Mouse (Mus musculus) liver, adult 2 months (tissue): Measurements from ENCODE around the gene Sc5d. TPM values are rescaled to one million over a fixed set of nuclear protein-coding genes. Genes with fewer than 3 reads are reported as not detected.

ENCODE experiments used
- DNase-seq: peaks from one replicate; pipeline ENCODE4 v3.0.0-alpha.2; 2011; ENCODE audit warnings: low read depth, low spot score; ENCODE audit errors: extremely low read depth
- H3K27ac ChIP-seq: fragments of 200-500 bp; replicated peaks from 2 replicates; pipeline ENCODE4 v1.5.1; 2012; ENCODE audit warnings: low read depth, mild to moderate bottlenecking, control low read depth, inconsistent platforms, low read length; ENCODE audit not compliant: insufficient read depth
- H3K27me3 ChIP-seq: fragments of 200-500 bp; 2 replicates; pipeline ENCODE4 v1.6.1; 2012; ENCODE audit warnings: mild to moderate bottlenecking, moderate library complexity, low read length, inconsistent platforms; ENCODE audit not compliant: control insufficient read depth, insufficient read depth
- H3K36me3 ChIP-seq: fragments of 200-500 bp; 2 replicates; pipeline ENCODE4 v1.6.1; 2012; ENCODE audit warnings: low read length, inconsistent platforms; ENCODE audit not compliant: control insufficient read depth, insufficient read depth
- H3K4me1 ChIP-seq: fragments of 200-500 bp; 2 replicates; pipeline ENCODE4 v1.6.1; 2011; ENCODE audit warnings: low read length; ENCODE audit not compliant: control insufficient read depth, insufficient read depth
- H3K4me3 ChIP-seq: fragments of 200-500 bp; 2 replicates; pipeline ENCODE4 v1.5.1; 2011; ENCODE audit warnings: low read depth, mild to moderate bottlenecking, control low read depth, low read length, moderate library complexity; ENCODE audit not compliant: insufficient read depth
- H3K79me2 ChIP-seq: fragments of 200-500 bp; 2 replicates; pipeline ENCODE4 v1.6.1; 2012; ENCODE audit warnings: inconsistent platforms, mild to moderate bottlenecking, low read length, moderate library complexity; ENCODE audit not compliant: control insufficient read depth, insufficient read depth
- H3K9ac ChIP-seq: fragments of 200-500 bp; 2 replicates; pipeline ENCODE4 v1.6.1; 2012; ENCODE audit warnings: low read depth, mild to moderate bottlenecking, control low read depth, inconsistent platforms, low read length
- CTCF ChIP-seq: fragments of 200-500 bp; IDR thresholded peaks from 2 replicates; pipeline ENCODE4 v1.5.1; 2011; ENCODE audit warnings: low read depth, low read length, control low read depth
- POLR2A ChIP-seq: fragments of 200-500 bp; IDR thresholded peaks from 2 replicates; pipeline ENCODE4 v1.6.1; 2011; ENCODE audit warnings: low read length, control low read depth; ENCODE audit not compliant: insufficient read depth; ENCODE audit errors: extremely low read depth
- WGBS: fragments of 180-500 bp; shearing (Covaris S2); methylation state at CpG from one replicate; pipeline ENCODE4 v1.1.7; 2018; 5-methylcytosine and 5-hydroxymethylcytosine counted together
- polyA plus RNA-seq: library from polyadenylated mRNA; depleted of rRNA; stranded (reverse); fragments of >200 nt; gene quantifications from 2 replicates; pipeline ENCODE4 v1.2.3, GENCODE M21; 2012
- total RNA-seq: library from RNA; depleted of rRNA; stranded (reverse); fragments of >200 nt; gene quantifications from 2 replicates; pipeline ENCODE4 v1.2.3, GENCODE M21; 2014

The Sc5d gene
- total and polyA plus RNA-seq, 2 experiments, result 532 to 777 TPM

DNA sequence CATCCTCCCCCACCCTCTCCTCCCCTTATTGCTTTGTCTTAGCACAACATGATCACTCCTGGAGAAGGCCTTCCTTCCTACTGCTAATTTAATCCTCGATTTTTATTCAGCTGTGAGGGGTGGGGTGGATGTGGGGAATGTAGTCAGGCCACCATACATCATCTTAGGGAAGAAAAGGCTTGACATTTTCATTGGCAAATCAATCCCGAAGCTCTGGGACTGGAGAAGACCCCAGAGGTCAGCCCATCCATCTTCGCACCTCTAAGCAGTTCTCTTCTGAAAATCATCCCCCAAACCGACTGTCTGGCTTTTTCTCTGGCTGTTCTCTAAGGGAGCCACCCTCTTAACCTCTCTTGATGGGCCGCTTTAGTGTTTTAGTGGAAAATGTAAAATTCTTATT is 32.9 kb downstream of the Sc5d start:
- Histone ChIP-seq H3K4me1 (no peaks in the 10 kb centered on the region), H3K27ac (no peak overlapping the region), H3K36me3 (no peaks in the 10 kb centered on the region), H3K79me2 (no peaks in the 10 kb centered on the region), H3K27me3 (no peaks in the 10 kb centered on the region), H3K4me3 (no peak overlapping the region), H3K9ac (no peak overlapping the region)
- TF ChIP-seq CTCF (no peak), POLR2A (no peak)
- WGBS, result 77% methylated on average over 5 of the region's 5 CpGs
- no peak for DNase-seq

DNA sequence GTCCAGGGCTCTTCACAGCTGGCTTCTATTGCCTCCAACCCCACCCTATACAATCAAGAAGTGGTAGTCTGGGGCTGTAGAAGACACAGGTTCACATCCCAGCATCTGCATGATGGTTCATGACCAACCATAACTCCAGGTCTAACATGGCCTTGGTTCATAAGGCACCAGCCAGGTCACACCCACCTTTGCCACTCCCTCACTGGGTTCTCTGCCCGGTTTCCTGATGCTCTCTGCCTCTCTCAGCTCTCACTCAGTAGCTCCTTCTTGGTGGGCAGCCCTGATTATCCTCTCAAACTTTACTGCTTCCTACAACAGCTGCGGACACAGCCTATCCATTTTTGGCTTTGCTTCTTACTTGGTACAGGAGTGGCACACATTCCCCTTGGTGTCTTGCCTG is 33.7 kb downstream of the Sc5d start:
- TF ChIP-seq CTCF (no peak), POLR2A (no peak)
- Histone ChIP-seq H3K36me3 (no peaks in the 10 kb centered on the region), H3K9ac (no peak overlapping the region), H3K4me3 (no peak overlapping the region), H3K27me3 (no peaks in the 10 kb centered on the region), H3K4me1 (no peaks in the 10 kb centered on the region), H3K79me2 (no peaks in the 10 kb centered on the region), H3K27ac (no peak overlapping the region)
- DNase-seq, result no peak
- WGBS, result 87% methylated on average over 2 of the region's 2 CpGs

DNA sequence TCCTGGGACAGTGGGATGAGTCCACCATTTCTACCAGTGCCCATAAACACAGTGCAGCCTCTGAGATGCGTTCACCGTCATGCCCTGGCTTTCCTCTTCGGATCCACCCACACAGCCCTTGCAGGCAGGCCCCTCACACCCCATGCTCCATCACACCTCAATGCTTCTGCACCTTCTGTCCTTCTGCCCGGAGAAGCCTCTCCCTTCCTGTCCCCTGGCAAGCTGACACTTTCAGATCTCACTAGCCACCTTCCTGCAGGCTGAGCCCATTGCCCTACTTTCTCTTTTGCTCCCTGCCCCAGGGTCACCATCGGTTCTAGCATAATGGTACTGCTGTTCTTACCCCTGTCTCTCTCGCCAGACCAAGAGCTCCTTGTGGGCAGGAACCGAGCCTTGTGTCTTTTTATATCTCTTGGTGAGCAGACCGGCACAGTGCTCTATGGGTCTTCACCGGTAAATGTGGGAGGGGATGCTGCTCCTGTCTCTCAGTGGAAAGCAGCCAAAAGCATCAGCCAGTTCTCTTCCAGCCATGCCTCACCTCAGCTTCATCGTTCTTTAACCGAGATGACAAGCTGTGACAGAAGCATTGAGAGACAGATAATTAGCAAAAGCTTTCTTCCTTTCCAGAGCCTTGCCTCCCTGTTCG is 34.5 kb downstream of the Sc5d start:
- no peak for DNase-seq
- WGBS, result 78% methylated on average over 12 of the region's 12 CpGs
- Histone ChIP-seq H3K27me3 (no peaks in the 10 kb centered on the region), H3K27ac (no peak overlapping the region), H3K36me3 (no peaks in the 10 kb centered on the region), H3K4me3 (no peak overlapping the region), H3K79me2 (no peaks in the 10 kb centered on the region), H3K9ac (no peak overlapping the region), H3K4me1 (no peaks in the 10 kb centered on the region)
- no peak for TF ChIP-seq POLR2A
- no peak for TF ChIP-seq CTCF

DNA sequence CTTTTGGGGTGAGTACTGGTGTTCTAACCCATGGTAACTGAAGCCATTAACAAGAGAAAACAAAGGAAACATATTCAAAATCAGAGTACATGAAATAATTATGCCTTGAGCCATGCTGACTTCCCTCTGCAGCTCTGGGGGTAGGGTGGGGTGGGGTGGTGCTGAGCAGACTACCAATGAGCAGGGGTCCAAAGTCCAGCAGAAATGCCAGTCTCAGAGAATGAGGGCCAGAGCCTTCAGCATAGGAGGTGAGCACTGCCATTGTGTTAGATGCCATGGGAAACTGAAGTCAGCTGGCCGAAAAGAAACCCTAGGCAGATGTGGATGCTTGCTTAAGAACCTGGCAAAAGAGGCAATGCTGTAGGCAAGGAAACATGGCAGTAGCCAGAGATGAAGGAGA is 36.3 kb downstream of the Sc5d start:
- no peak overlapping the region for H3K4me3 ChIP-seq
- no peaks in the 10 kb centered on the region for H3K79me2 ChIP-seq
- TF ChIP-seq CTCF (no peak), POLR2A (no peak)
- H3K4me1 ChIP-seq, result no peaks in the 10 kb centered on the region
- no peak for DNase-seq
- H3K36me3 ChIP-seq, result no peaks in the 10 kb centered on the region
- H3K27ac ChIP-seq, result no peak overlapping the region
- 95% methylated on average over 1 of the region's 1 CpGs for WGBS
- no peak overlapping the region for H3K9ac ChIP-seq
- H3K27me3 ChIP-seq, result no peaks in the 10 kb centered on the region

DNA sequence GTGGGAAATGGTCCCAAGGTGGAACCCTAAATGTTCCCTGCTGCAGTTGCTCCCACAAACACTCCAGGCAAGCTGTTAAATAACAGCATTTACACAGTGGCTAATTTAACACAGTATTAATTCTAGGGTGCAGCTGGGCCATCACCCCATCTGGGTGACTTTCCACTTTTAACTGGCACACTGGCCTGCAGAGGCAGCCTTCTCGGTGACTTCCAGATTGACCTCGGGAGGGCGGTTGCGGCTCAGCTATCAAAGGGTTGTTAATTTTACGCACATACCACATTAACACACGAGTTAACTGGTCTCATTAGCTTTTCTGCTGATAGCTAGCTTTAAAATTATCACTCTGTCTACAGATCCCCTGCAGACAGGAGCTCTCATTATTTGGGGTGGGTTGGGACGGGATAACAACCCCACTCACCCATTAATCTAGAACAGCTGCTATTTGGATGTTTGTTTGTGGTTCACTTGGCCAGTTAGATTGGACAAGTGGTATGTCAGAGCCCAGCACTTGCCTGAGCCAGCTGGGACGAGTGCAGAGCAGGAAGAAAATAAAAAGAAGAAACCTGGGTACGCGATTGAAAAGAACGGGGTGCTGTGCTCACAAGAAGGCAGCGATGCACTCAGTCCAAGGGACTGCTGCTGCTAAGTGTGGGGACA is 44.9 kb downstream of the Sc5d start:
- Histone ChIP-seq H3K36me3 (no peaks in the 10 kb centered on the region), H3K27ac (no peak overlapping the region), H3K4me3 (no peak overlapping the region), H3K79me2 (no peaks in the 10 kb centered on the region), H3K27me3 (no peaks in the 10 kb centered on the region), H3K9ac (no peak overlapping the region), H3K4me1 (peaks cover 13% of the 10 kb centered on the region)
- 85% methylated on average over 12 of the region's 12 CpGs for WGBS
- no peak for DNase-seq
- no peak for TF ChIP-seq POLR2A
- TF ChIP-seq CTCF, result no peak

DNA sequence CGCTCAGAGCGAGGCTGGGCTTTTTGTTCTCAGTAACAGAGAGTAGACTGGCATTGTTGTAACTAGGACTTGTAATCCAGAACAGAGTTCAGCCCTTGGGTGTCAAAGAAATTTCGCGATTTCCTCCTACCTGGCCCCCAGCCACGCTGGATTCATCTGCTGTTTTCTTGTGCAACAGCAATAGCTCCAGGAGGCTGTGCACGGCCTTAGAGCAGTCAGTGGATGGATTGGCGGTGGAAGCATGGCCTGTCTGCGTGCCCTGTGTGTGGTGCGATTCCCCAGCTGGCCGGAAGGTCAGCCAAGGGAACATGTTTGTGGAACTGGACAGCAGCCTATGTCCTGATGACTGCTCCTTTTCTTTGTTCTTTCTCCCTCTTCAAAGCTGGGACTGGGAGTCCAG is 46.4 kb downstream of the Sc5d start:
- no peaks in the 10 kb centered on the region for H3K36me3 ChIP-seq
- peak overlapping the region; percentile 76 for H3K27ac ChIP-seq
- no peaks in the 10 kb centered on the region for H3K27me3 ChIP-seq
- peaks cover 13% of the 10 kb centered on the region for H3K4me1 ChIP-seq
- 21% methylated on average over 10 of the region's 10 CpGs for WGBS
- H3K9ac ChIP-seq, result no peak overlapping the region
- TF ChIP-seq POLR2A (no peak), CTCF (0 out of 2 replicates have a peak, but pooled peaks have one; percentile 25)
- no peaks in the 10 kb centered on the region for H3K79me2 ChIP-seq
- peak; percentile 98 for DNase-seq
- no peak overlapping the region for H3K4me3 ChIP-seq
